Mouse (Mus musculus) megakaryocyte, embryonic 14.5 days (primary cell): ENCODE data around the gene Icam5.

ENCODE experiments used
- FLI1 ChIP-seq: IDR thresholded peaks from 2 replicates; pipeline ENCODE4 v1.6.1; 2012; ENCODE audit warnings: low read length, inconsistent platforms, mixed read lengths
- GATA1 ChIP-seq: IDR thresholded peaks from 3 replicates; pipeline ENCODE4 v1.6.1; 2012; ENCODE audit warnings: mixed read lengths, low read length, inconsistent platforms, borderline replicate concordance

- no peak for TF ChIP-seq FLI1
- no peak for TF ChIP-seq GATA1
These were observed 15.3 kb upstream of the Icam5 start for GRCm38 (mm10) chr9:21016331-21017176.
